Mouse (Mus musculus): ENCODE data around the gene Snx20. TPM values are rescaled to one million over a fixed set of nuclear protein-coding genes. Genes with fewer than 3 reads are reported as not detected.
A peak's percentile ranks its signal among the peaks of the same experiment; 100 is the strongest.

Gene Snx20
- total RNA-seq (2014; fragmentation: Nextera tagmentation) (16.0 and 19.5 TPM in 2 replicates), total RNA-seq (2017) (15.9 and 16.7 TPM in 2 replicates), polyA plus RNA-seq (2012) (38.8 and 51.2 TPM in 2 replicates)

GRCm38 (mm10) chr8:88635474-88636397, at the start of gene Snx20:
Snx20 (minus strand) TSS chr8:88636128.
- ATAC-seq (ENCODE audit: extremely low read depth, insufficient number of reproducible peaks, low FRiP score, poor library complexity, severe bottlenecking), result peak; percentile 94

DNA sequence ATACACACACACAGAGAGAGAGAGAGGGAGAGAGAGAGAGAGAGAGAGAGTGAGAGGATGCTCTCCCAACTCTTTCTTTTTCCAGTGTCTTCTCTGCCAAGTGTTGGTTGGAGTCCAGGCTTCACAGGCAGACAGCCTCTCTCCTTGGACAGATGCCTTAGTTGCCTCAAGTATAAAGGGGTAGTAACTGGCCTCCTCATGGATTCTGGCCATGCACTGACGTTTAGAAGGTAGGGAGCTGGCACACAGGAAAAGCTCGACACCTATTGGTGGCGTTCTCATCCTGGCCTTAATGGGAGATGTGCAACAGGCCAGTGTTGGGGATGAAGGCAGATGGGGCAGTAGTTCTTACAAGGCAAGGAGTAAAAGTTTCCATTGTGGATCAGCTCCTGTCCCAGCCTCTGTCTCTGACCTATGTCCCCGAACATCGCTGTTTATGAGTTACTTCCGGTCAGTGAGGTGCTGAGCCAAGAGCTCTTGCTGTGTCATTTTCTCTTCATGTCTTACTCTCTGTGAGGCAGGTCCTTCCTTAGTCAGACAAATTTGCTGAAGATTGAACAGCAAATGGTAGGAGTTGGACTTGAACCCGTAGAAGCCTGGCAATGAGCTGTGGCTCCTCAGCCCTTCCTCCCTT, 47.8 kb upstream of the Snx20 start:
- ATAC-seq (ENCODE audit: extremely low read depth, insufficient number of reproducible peaks, low FRiP score, poor library complexity, severe bottlenecking), result no peak
- Histone ChIP-seq H3K9me3 (replicated peaks) (no peaks in the 10 kb centered on the region), H3K36me3 (replicated peaks) (no peaks in the 10 kb centered on the region)

More at GRCm38 (mm10) chr8:88635474-88636397, at the start of gene Snx20:
- H3K4me3 ChIP-seq (ENCODE audit: low read depth, low read length), result peak within 1 kb of the TSS; percentile 72
- H3K4me1 ChIP-seq (ENCODE audit: insufficient read depth, low read depth, low read length), result peaks cover 48% of the 10 kb centered on the region
- peaks cover 17% of the 10 kb centered on the region for H3K36me3 ChIP-seq (replicated peaks)
- 0 out of 2 replicates have a peak, but pooled peaks cover 2% of the 10 kb centered on the region for H3K27me3 ChIP-seq (ENCODE audit: insufficient read depth, low read length)
- no peaks in the 10 kb centered on the region for H3K9me3 ChIP-seq (replicated peaks)
- no peak for TF ChIP-seq GATA2 (IDR thresholded peaks at IDR 0.05; ENCODE audit: borderline replicate concordance, low read depth, low read length)
- no peak for TF ChIP-seq TAL1 (conservative IDR thresholded peaks at IDR 0.05; ENCODE audit: low read depth, low read length)
- TF ChIP-seq GATA1 (IDR thresholded peaks at IDR 0.05; ENCODE audit: borderline replicate concordance, low read length), result no peak
- no peak for TF ChIP-seq POLR2AphosphoS5 (IDR thresholded peaks at IDR 0.05; ENCODE audit: insufficient replicate concordance, low read depth, low read length)
- no peak for TF ChIP-seq CTCF (IDR thresholded peaks at IDR 0.05; ENCODE audit: low read depth, low read length)
- peak; percentile 72 for DNase-seq (ENCODE audit: low spot score)

DNA sequence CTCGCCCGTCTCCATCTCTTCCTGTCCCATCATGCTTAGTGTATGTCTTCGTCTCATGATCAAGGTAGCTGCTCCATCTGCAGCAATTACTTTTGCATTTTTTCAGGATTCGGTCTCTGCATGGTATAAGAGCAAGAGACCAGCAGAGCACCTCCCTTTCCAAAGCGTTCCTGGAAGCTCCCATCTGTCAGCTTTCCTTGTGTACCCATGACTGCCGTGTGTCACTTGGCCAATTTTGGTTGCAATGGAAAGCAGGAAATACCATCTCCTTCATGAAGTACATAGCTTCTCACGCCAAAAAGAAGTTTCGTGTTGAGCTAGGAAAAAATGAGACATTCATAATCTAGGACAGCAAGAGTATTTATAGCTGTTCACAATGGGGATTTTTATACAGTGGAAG, 45.1 kb upstream of the Snx20 start:
- H3K36me3 ChIP-seq (replicated peaks), result no peaks in the 10 kb centered on the region
- ATAC-seq (ENCODE audit: extremely low read depth, insufficient number of reproducible peaks, low FRiP score, poor library complexity, severe bottlenecking) (no peak), DNase-seq (ENCODE audit: low spot score) (no peak)
- peaks cover 8% of the 10 kb centered on the region for H3K27me3 ChIP-seq (ENCODE audit: insufficient read depth, low read length)
- no peak overlapping the region for H3K4me3 ChIP-seq (ENCODE audit: low read depth, low read length)
- H3K9me3 ChIP-seq (replicated peaks), result no peaks in the 10 kb centered on the region
- no peak for TF ChIP-seq CTCF (IDR thresholded peaks at IDR 0.05; ENCODE audit: low read depth, low read length)
- TF ChIP-seq POLR2AphosphoS5 (IDR thresholded peaks at IDR 0.05; ENCODE audit: insufficient replicate concordance, low read depth, low read length), result no peak
- TF ChIP-seq TAL1 (conservative IDR thresholded peaks at IDR 0.05; ENCODE audit: low read depth, low read length), result no peak
- TF ChIP-seq GATA2 (IDR thresholded peaks at IDR 0.05; ENCODE audit: borderline replicate concordance, low read depth, low read length), result no peak
- TF ChIP-seq GATA1 (IDR thresholded peaks at IDR 0.05; ENCODE audit: borderline replicate concordance, low read length), result no peak
- no peaks in the 10 kb centered on the region for H3K4me1 ChIP-seq (ENCODE audit: insufficient read depth, low read depth, low read length)

More for the DNA sequence above, 47.8 kb upstream of the Snx20 start:
- Histone ChIP-seq H3K4me3 (ENCODE audit: low read depth, low read length) (no peak overlapping the region), H3K27me3 (ENCODE audit: insufficient read depth, low read length) (peaks cover 14% of the 10 kb centered on the region), H3K4me1 (ENCODE audit: insufficient read depth, low read depth, low read length) (no peaks in the 10 kb centered on the region)
- DNase-seq (ENCODE audit: low spot score), result no peak
- TF ChIP-seq CTCF (IDR thresholded peaks at IDR 0.05; ENCODE audit: low read depth, low read length), result no peak
- no peak for TF ChIP-seq TAL1 (conservative IDR thresholded peaks at IDR 0.05; ENCODE audit: low read depth, low read length)
- TF ChIP-seq GATA1 (IDR thresholded peaks at IDR 0.05; ENCODE audit: borderline replicate concordance, low read length), result no peak

DNA sequence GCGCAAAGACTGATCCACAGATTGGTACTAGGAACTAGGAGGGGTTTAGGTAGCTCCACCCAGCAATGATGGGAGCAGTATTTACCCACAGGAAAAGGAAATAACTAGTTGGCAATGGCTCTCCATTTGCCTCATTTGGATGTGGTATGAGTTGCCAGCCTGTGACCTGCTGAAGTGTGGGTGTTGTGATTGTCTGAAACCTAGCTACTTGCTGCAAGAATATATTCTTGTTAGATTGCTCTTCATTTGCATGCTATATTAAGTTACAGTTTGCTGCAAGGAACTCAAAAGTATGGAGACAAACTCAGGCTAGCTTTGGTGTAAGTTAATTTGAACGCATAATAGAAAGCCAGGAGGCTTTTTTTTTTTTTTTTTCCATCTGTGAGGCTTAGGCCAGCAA, 44.6 kb upstream of the Snx20 start:
- H3K9me3 ChIP-seq (replicated peaks), result no peaks in the 10 kb centered on the region
- DNase-seq (ENCODE audit: low spot score) (no peak), ATAC-seq (ENCODE audit: extremely low read depth, insufficient number of reproducible peaks, low FRiP score, poor library complexity, severe bottlenecking) (no peak)
- no peak for TF ChIP-seq TAL1 (conservative IDR thresholded peaks at IDR 0.05; ENCODE audit: low read depth, low read length)
- no peak for TF ChIP-seq GATA2 (IDR thresholded peaks at IDR 0.05; ENCODE audit: borderline replicate concordance, low read depth, low read length)
- TF ChIP-seq CTCF (IDR thresholded peaks at IDR 0.05; ENCODE audit: low read depth, low read length), result no peak
- TF ChIP-seq POLR2AphosphoS5 (IDR thresholded peaks at IDR 0.05; ENCODE audit: insufficient replicate concordance, low read depth, low read length), result no peak
- TF ChIP-seq GATA1 (IDR thresholded peaks at IDR 0.05; ENCODE audit: borderline replicate concordance, low read length), result no peak
- H3K27me3 ChIP-seq (ENCODE audit: insufficient read depth, low read length), result peaks cover 8% of the 10 kb centered on the region
- H3K4me3 ChIP-seq (ENCODE audit: low read depth, low read length), result no peak overlapping the region
- H3K4me1 ChIP-seq (ENCODE audit: insufficient read depth, low read depth, low read length), result no peaks in the 10 kb centered on the region
- no peaks in the 10 kb centered on the region for H3K36me3 ChIP-seq (replicated peaks)

DNA sequence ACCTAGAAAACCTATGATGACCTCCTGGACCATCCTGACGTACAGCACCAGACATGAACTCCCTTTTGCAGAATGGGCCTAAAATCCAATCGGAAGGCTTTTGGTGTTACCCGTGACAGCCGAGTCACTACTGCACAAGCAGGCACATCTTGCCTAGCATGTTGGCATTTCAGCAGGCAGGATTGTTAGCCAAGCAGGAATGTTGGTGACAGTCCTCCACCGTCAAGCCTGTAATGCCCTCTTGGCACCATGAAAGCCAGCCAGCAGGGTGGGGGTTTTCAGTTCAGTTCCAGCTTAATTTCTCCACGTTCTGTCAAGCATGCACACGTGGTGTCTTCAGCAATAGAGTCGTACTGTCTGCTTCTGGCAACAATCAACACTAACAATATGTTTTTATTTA, 41.1 kb upstream of the Snx20 start:
- ATAC-seq (ENCODE audit: extremely low read depth, insufficient number of reproducible peaks, low FRiP score, poor library complexity, severe bottlenecking), result no peak
- H3K4me1 ChIP-seq (ENCODE audit: insufficient read depth, low read depth, low read length), result no peaks in the 10 kb centered on the region
- H3K36me3 ChIP-seq (replicated peaks), result no peaks in the 10 kb centered on the region
- TF ChIP-seq CTCF (IDR thresholded peaks at IDR 0.05; ENCODE audit: low read depth, low read length) (no peak), GATA2 (IDR thresholded peaks at IDR 0.05; ENCODE audit: borderline replicate concordance, low read depth, low read length) (no peak), POLR2AphosphoS5 (IDR thresholded peaks at IDR 0.05; ENCODE audit: insufficient replicate concordance, low read depth, low read length) (no peak), TAL1 (conservative IDR thresholded peaks at IDR 0.05; ENCODE audit: low read depth, low read length) (no peak)
- no peak for DNase-seq (ENCODE audit: low spot score)
- H3K9me3 ChIP-seq (replicated peaks), result no peaks in the 10 kb centered on the region
- H3K4me3 ChIP-seq (ENCODE audit: low read depth, low read length), result no peak overlapping the region
- peaks cover 8% of the 10 kb centered on the region for H3K27me3 ChIP-seq (ENCODE audit: insufficient read depth, low read length)

Measured in G1E (cell line).